Mouse (Mus musculus) heart, adult 2 months (tissue): Measurements from ENCODE around the gene Kng1. TPM values are rescaled to one million over a fixed set of nuclear protein-coding genes. Genes with fewer than 3 reads are reported as not detected.
A peak's percentile ranks its signal among the peaks of the same experiment; 100 is the strongest.

ENCODE experiments used
- DNase-seq, 2 experiments: peaks; one replicate each; pipeline ENCODE4 v3.0.0; 2021
- H3K27ac ChIP-seq: fragments of 200-600 bp; 2 replicates; pipeline ENCODE4 v1.8.1; 2022
- H3K27me3 ChIP-seq: fragments of 200-500 bp; 2 replicates; pipeline ENCODE4 v1.6.1; 2012; ENCODE audit warnings: mild to moderate bottlenecking, low read length, inconsistent platforms, mixed read lengths; ENCODE audit not compliant: control insufficient read depth, insufficient read depth
- H3K36me3 ChIP-seq: fragments of 200-500 bp; 2 replicates; pipeline ENCODE4 v1.6.1; 2012; ENCODE audit warnings: low read length, inconsistent platforms; ENCODE audit not compliant: control insufficient read depth, insufficient read depth
- H3K4me1 ChIP-seq: fragments of 200-500 bp; 2 replicates; pipeline ENCODE4 v1.6.1; 2011; ENCODE audit warnings: low read length; ENCODE audit not compliant: control insufficient read depth, insufficient read depth
- H3K4me3 ChIP-seq: fragments of 200-600 bp; 2 replicates; pipeline ENCODE4 v1.8.1; 2022
- H3K79me2 ChIP-seq: fragments of 200-500 bp; replicated peaks from 2 replicates; pipeline ENCODE4 v1.6.1; 2012; ENCODE audit warnings: mild to moderate bottlenecking, inconsistent platforms, low read length, moderate library complexity, mixed read lengths; ENCODE audit not compliant: control insufficient read depth, insufficient read depth
- H3K9ac ChIP-seq: fragments of 200-500 bp; 2 replicates; pipeline ENCODE4 v1.6.1; 2012; ENCODE audit warnings: low read depth, mild to moderate bottlenecking, control low read depth, inconsistent platforms, low read length, mixed read lengths
- CTCF ChIP-seq: fragments of 200-600 bp; IDR thresholded peaks from 2 replicates; pipeline ENCODE4 v1.8.1; 2022; ENCODE audit warnings: antibody characterized with exemption, mild to moderate bottlenecking, moderate library complexity
- EP300 ChIP-seq: fragments of 200-500 bp; IDR thresholded peaks from 2 replicates; pipeline ENCODE4 v1.6.1; 2011; ENCODE audit warnings: low read depth, low read length, control low read depth; ENCODE audit not compliant: insufficient read depth
- POLR2A ChIP-seq: fragments of 200-500 bp; IDR thresholded peaks from 2 replicates; pipeline ENCODE4 v1.6.1; 2011; ENCODE audit warnings: mild to moderate bottlenecking, low read depth, low read length, control low read depth; ENCODE audit not compliant: insufficient read depth
- WGBS: fragments of 180-500 bp; shearing (Covaris S2); methylation state at CpG from one replicate; pipeline ENCODE4 v1.1.7; 2018; 5-methylcytosine and 5-hydroxymethylcytosine counted together
- intact Hi-C: fragments of 180-260 bp; cut with DNase I; formaldehyde crosslinking; loops from one replicate; pipeline ENCODE4 v1.15.1; 2025
- polyA plus RNA-seq: library from polyadenylated mRNA; depleted of rRNA; stranded (reverse); fragments of >200 nt; gene quantifications from 2 replicates; pipeline ENCODE4 v1.2.3, GENCODE M21; 2012
- total RNA-seq, 2 experiments: library from RNA; stranded (reverse); gene quantifications; 2 replicates each; pipeline ENCODE4 v1.2.3; 2021

Gene Kng1
- total and polyA plus RNA-seq, 3 experiments, result not detected

GRCm38 (mm10) chr16:23115486-23115885 lies 57.8 kb downstream of the Kng1 start:
- WGBS, result 72% methylated on average over 3 of the region's 3 CpGs
- Histone ChIP-seq H3K79me2 (no peaks in the 10 kb centered on the region), H3K27me3 (no peaks in the 10 kb centered on the region), H3K27ac (no peak overlapping the region), H3K9ac (no peak overlapping the region), H3K4me3 (no peak overlapping the region), H3K36me3 (peaks cover 32% of the 10 kb centered on the region), H3K4me1 (no peaks in the 10 kb centered on the region)
- TF ChIP-seq POLR2A (no peak), CTCF (no peak), EP300 (no peak)
- intact Hi-C loops, result no loop called here
- DNase-seq, result no peak

- no peak for DNase-seq
- Histone ChIP-seq H3K4me3 (no peak overlapping the region), H3K36me3 (peaks cover 16% of the 10 kb centered on the region), H3K9ac (no peak overlapping the region), H3K4me1 (no peaks in the 10 kb centered on the region), H3K27me3 (no peaks in the 10 kb centered on the region), H3K27ac (no peak overlapping the region), H3K79me2 (no peaks in the 10 kb centered on the region)
- TF ChIP-seq CTCF, result no peak
- no peak for TF ChIP-seq POLR2A
- no peak for TF ChIP-seq EP300
- WGBS, result 45% methylated on average over 4 of the region's 4 CpGs
- intact Hi-C loops, result no loop called here
Observed at GRCm38 (mm10) chr16:23117173-23117572, 59.5 kb downstream of the Kng1 start.

- Histone ChIP-seq H3K4me3 (no peak overlapping the region), H3K79me2 (0 out of 2 replicates have a peak, but pooled peaks cover 1% of the 10 kb centered on the region), H3K27ac (no peak overlapping the region), H3K4me1 (no peaks in the 10 kb centered on the region), H3K9ac (no peak overlapping the region), H3K27me3 (no peaks in the 10 kb centered on the region), H3K36me3 (no peaks in the 10 kb centered on the region)
- DNase-seq, result no peak
- 89% methylated on average over 3 of the region's 3 CpGs for WGBS
- TF ChIP-seq CTCF (no peak), EP300 (no peak), POLR2A (no peak)
- intact Hi-C loops, result no loop called here
Observed at GRCm38 (mm10) chr16:23122446-23122845, 64.8 kb downstream of the Kng1 start.

GRCm38 (mm10) chr16:23123104-23123503 lies 65.4 kb downstream of the Kng1 start:
- no peaks in the 10 kb centered on the region for H3K36me3 ChIP-seq
- no peak for TF ChIP-seq EP300
- no peak for TF ChIP-seq POLR2A
- no peak for TF ChIP-seq CTCF
- no peak overlapping the region for H3K4me3 ChIP-seq
- H3K27me3 ChIP-seq, result no peaks in the 10 kb centered on the region
- WGBS, result 93% methylated on average over 4 of the region's 4 CpGs
- no peak overlapping the region for H3K9ac ChIP-seq
- 0 out of 2 replicates have a peak, but pooled peaks cover 1% of the 10 kb centered on the region for H3K79me2 ChIP-seq
- intact Hi-C loops, result no loop called here
- H3K4me1 ChIP-seq, result no peaks in the 10 kb centered on the region
- DNase-seq, result no peak
- no peak overlapping the region for H3K27ac ChIP-seq

GRCm38 (mm10) chr16:23124398-23124797 lies 66.7 kb downstream of the Kng1 start:
- intact Hi-C loops, result no loop called here
- WGBS, result 90% methylated on average over 4 of the region's 4 CpGs

GRCm38 (mm10) chr16:23127311-23127672 lies 69.6 kb downstream of the Kng1 start:
- H3K4me1 ChIP-seq, result peaks cover 2% of the 10 kb centered on the region; the same call in 1 of the 2 replicates
- H3K79me2 ChIP-seq, result 0 out of 2 replicates have a peak, but pooled peaks cover 1% of the 10 kb centered on the region
- H3K27me3 ChIP-seq, result no peaks in the 10 kb centered on the region
- WGBS, result 2% methylated on average over 4 of the region's 4 CpGs
- no peaks in the 10 kb centered on the region for H3K36me3 ChIP-seq
- no peak for DNase-seq
- peak overlapping the region; percentile 80 for H3K4me3 ChIP-seq
- peak overlapping the region; percentile 96 for H3K27ac ChIP-seq
- intact Hi-C loops, result loop anchor here (1.0 kb wide), 1 partner anchor 20 kb away; the partner anchor contains the start of gene Eif4a2
- TF ChIP-seq EP300 (no peak), CTCF (no peak), POLR2A (no peak)
- peak overlapping the region; percentile 70 for H3K9ac ChIP-seq

More at GRCm38 (mm10) chr16:23124398-23124797, 66.7 kb downstream of the Kng1 start:
- Histone ChIP-seq H3K27ac (no peak overlapping the region), H3K4me3 (no peak overlapping the region), H3K27me3 (no peaks in the 10 kb centered on the region), H3K9ac (no peak overlapping the region), H3K79me2 (0 out of 2 replicates have a peak, but pooled peaks cover 1% of the 10 kb centered on the region), H3K36me3 (no peaks in the 10 kb centered on the region), H3K4me1 (peaks cover 2% of the 10 kb centered on the region; the same call in 1 of the 2 replicates)
- no peak for DNase-seq
- TF ChIP-seq EP300, result no peak
- no peak for TF ChIP-seq CTCF
- no peak for TF ChIP-seq POLR2A
